Mouse (Mus musculus): ENCODE results near the gene Slc25a25. TPM values are rescaled to one million over a fixed set of nuclear protein-coding genes. Genes with fewer than 3 reads are reported as not detected.
A peak's percentile ranks its signal among the peaks of the same experiment; 100 is the strongest.

Slc25a25 gene
- polyA plus RNA-seq, 1 experiment from 2014 or later = 55.0 TPM

DNA sequence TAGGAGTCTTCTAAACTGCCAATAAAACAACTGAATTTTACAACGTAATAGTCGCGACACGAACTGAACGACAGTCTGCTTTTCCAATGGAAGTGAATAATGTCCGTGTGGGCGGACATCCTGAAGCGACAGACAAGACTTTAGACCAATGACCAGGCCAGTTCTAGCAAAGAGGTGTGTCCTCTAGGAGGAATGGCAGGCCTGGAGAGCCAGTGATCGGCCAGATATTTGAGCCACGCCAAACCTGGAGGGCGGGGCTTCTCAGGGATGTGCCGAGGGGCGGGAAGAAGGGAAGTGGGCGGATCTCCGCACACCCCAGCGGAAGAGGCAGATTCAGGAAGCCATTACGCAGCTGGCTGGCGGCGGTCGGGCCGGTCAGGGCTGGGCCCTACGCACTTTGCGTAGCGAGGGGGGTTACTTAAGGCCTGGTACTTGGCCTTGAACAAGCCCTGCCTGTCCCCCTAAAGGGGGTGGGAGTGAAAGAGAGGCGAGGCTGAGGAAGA lies 676 bp upstream of the Slc25a25 start:
- H3K4me2 ChIP-seq (ENCODE audit: low read length) = peak overlapping the region; percentile 78
- H3K4me1 ChIP-seq (ENCODE audit: control insufficient read depth, insufficient read depth, low read depth, low read length) = peaks cover 26% of the 10 kb centered on the region
- no peaks in the 10 kb centered on the region for H3K27me3 ChIP-seq (replicated peaks; ENCODE audit: control insufficient read depth, insufficient read depth, low read length)
- 0% methylated on average over 25 of the region's 25 CpGs for WGBS
- peak overlapping the region; percentile 97 for H3K27ac ChIP-seq (ENCODE audit: low read depth, low read length)
- peak overlapping the region; percentile 45; the same call in 1 of the 2 replicates for H3K9ac ChIP-seq (ENCODE audit: low read depth, low read length)
- peak overlapping the region; percentile 88 for H3K4me3 ChIP-seq (ENCODE audit: low read length)
- no peaks in the 10 kb centered on the region for H3K36me3 ChIP-seq (ENCODE audit: control insufficient read depth, insufficient read depth, low read length)
- H3K9me3 ChIP-seq (ENCODE audit: control insufficient read depth, low read length) = no peaks in the 10 kb centered on the region
- ATAC-seq = peak; percentile 97

DNA sequence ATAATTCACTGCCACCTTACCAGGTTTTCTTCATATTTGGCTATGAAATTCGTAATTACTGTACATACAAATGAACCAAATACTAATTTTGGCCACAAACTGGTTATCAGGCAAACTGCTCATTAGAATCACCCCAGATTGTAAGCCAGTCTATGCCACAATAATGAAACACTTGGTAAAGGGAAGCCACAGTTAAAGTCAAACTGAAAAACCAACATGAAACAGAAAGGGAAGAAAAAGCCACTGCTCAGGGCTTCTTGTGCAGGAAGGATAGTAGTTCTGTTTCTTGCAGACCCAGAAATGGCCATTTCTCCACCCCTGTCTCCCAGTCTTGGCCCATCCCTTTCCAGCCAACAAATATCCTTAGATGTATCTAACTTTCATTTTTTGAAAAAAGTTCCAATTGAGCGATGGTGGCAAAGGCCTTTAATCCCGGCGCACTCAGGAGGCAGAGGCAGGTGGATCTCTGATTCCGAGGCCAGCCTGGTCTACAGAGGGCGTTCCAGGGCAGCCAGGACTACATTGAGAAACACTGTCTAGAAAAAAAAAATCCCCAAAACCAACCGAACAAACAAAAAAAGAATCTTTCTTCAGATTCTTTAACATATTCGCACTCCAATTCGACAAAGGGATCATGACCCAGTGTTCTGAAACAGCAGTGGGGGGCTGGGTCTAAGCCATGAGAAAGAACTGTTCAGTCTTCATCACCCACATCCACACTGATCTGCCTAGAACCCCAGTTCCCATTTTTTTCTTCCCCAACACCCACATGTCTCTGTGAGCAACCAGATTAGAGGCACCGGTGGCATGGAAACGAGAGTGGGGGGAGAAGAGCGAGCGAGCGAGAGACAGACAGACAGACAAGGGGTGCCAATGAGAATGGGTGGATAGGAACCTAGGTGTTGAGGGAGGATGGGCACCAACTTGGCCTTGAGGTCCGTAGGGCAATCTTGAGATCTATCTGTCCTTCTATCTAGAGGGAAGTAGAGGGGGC lies 1.2 kb downstream of the Slc25a25 start, which contains the start of gene Naif1:
TSS of gene Naif1 (plus strand) at position 697 of the 994 bp plus-strand sequence.
- WGBS = 77% methylated on average over 15 of the region's 15 CpGs
- Histone ChIP-seq H3K4me2 (ENCODE audit: low read length) (peak within 1 kb of the TSS; percentile 78), H3K27me3 (replicated peaks; ENCODE audit: control insufficient read depth, insufficient read depth, low read length) (no peaks in the 10 kb centered on the region), H3K36me3 (ENCODE audit: control insufficient read depth, insufficient read depth, low read length) (no peaks in the 10 kb centered on the region), H3K4me1 (ENCODE audit: control insufficient read depth, insufficient read depth, low read depth, low read length) (peaks cover 26% of the 10 kb centered on the region), H3K9me3 (ENCODE audit: control insufficient read depth, low read length) (no peaks in the 10 kb centered on the region), H3K9ac (ENCODE audit: low read depth, low read length) (peak within 1 kb of the TSS; percentile 83), H3K27ac (ENCODE audit: low read depth, low read length) (peak within 1 kb of the TSS; percentile 89), H3K4me3 (ENCODE audit: low read length) (peak within 1 kb of the TSS; percentile 88)
- no peak for ATAC-seq

DNA sequence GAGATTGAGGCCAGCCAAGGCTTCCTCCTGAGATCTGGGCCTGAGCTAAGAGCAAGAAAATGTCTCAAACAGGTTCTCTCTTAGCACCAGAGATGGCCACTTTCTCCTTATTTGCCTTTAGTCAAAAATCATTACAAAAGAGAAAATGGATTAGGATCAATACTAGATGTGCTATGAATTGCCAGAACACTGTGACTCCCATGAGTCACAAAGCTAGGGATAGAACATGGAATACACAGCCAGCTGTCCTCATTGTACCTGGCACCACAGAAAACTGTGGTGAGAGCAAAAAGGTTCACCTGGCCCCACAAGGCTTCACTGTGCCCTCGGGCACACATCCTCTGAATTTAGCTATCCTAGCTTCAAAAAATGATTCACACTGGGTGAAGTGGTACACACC lies 2.8 kb downstream of the Slc25a25 start:
- Histone ChIP-seq H3K4me2 (ENCODE audit: low read length) (no peak overlapping the region), H3K27me3 (replicated peaks; ENCODE audit: control insufficient read depth, insufficient read depth, low read length) (no peaks in the 10 kb centered on the region), H3K4me3 (ENCODE audit: low read length) (no peak overlapping the region), H3K9me3 (ENCODE audit: control insufficient read depth, low read length) (no peaks in the 10 kb centered on the region), H3K9ac (ENCODE audit: low read depth, low read length) (no peak overlapping the region), H3K36me3 (ENCODE audit: control insufficient read depth, insufficient read depth, low read length) (no peaks in the 10 kb centered on the region), H3K27ac (ENCODE audit: low read depth, low read length) (no peak overlapping the region), H3K4me1 (ENCODE audit: control insufficient read depth, insufficient read depth, low read depth, low read length) (peaks cover 24% of the 10 kb centered on the region)
- 89% methylated on average over 1 of the region's 1 CpGs for WGBS
- no peak for ATAC-seq

DNA sequence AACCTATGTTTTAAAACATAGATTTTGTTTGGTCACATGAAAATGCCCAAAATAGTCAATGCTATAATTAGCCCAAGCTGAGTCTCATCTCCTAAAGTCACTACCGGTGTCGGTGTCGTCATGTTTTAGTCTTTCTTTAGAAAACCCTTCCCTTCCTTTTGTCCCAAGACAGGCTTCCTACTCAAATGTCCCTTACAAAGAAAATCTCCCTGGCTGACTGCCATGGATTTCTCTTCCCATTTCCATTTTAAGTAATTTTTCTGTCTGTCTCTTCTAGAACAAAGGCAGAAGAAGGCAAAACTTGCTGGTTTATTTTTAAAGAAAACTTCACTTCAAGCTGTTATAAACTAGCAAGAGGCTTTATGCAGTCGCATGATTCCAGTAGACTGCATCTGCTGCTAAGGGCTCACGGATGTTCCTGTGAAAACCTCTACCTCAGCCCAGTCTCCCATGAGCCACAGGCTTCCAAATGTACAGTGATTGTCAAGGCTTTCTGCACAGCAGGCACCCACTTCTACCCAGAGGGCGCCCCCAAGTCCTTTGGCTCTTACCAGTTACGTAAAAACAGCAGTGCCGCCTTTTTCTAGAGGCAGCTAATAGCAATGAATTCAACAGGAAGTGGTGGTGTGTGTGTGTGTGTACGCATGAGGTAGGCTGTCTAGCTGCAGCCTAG lies 3.8 kb downstream of the Slc25a25 start:
- 47% methylated on average over 9 of the region's 9 CpGs for WGBS
- H3K4me1 ChIP-seq (ENCODE audit: control insufficient read depth, insufficient read depth, low read depth, low read length) = peaks cover 17% of the 10 kb centered on the region
- no peaks in the 10 kb centered on the region for H3K36me3 ChIP-seq (ENCODE audit: control insufficient read depth, insufficient read depth, low read length)
- H3K9ac ChIP-seq (ENCODE audit: low read depth, low read length) = peak overlapping the region; percentile 45; the same call in 1 of the 2 replicates
- no peak for ATAC-seq
- no peak overlapping the region for H3K4me3 ChIP-seq (ENCODE audit: low read length)
- H3K27me3 ChIP-seq (replicated peaks; ENCODE audit: control insufficient read depth, insufficient read depth, low read length) = no peaks in the 10 kb centered on the region
- no peaks in the 10 kb centered on the region for H3K9me3 ChIP-seq (ENCODE audit: control insufficient read depth, low read length)
- H3K27ac ChIP-seq (ENCODE audit: low read depth, low read length) = peak overlapping the region; percentile 63; the same call in 1 of the 2 replicates
- peak overlapping the region; percentile 8; the same call in 1 of the 2 replicates for H3K4me2 ChIP-seq (ENCODE audit: low read length)

DNA sequence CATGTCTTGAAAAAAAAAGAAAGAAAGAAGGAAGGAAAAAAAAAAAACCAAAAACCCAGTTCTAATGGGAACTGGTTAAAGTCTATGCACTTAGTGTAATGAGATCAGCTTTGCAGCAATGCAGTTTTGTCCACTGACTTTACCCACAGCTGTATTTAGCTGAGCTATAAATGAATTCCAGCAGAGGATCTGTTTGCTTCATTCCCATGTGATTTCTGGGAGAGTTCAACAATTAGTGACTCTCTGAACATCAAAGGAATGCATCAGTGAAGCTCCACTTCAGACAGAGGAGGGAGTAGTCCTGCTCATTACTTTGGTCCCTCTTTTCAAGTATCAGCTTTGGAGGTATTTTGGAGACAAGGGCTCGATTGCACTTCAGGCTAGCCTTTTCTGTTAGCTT lies 5.7 kb downstream of the Slc25a25 start:
- Histone ChIP-seq H3K4me1 (ENCODE audit: control insufficient read depth, insufficient read depth, low read depth, low read length) (peaks cover 17% of the 10 kb centered on the region), H3K27me3 (replicated peaks; ENCODE audit: control insufficient read depth, insufficient read depth, low read length) (no peaks in the 10 kb centered on the region), H3K4me3 (ENCODE audit: low read length) (no peak overlapping the region), H3K27ac (ENCODE audit: low read depth, low read length) (no peak overlapping the region), H3K9me3 (ENCODE audit: control insufficient read depth, low read length) (no peaks in the 10 kb centered on the region), H3K4me2 (ENCODE audit: low read length) (no peak overlapping the region), H3K9ac (ENCODE audit: low read depth, low read length) (no peak overlapping the region), H3K36me3 (ENCODE audit: control insufficient read depth, insufficient read depth, low read length) (no peaks in the 10 kb centered on the region)
- no peak for ATAC-seq
- 95% methylated on average over 1 of the region's 1 CpGs for WGBS

DNA sequence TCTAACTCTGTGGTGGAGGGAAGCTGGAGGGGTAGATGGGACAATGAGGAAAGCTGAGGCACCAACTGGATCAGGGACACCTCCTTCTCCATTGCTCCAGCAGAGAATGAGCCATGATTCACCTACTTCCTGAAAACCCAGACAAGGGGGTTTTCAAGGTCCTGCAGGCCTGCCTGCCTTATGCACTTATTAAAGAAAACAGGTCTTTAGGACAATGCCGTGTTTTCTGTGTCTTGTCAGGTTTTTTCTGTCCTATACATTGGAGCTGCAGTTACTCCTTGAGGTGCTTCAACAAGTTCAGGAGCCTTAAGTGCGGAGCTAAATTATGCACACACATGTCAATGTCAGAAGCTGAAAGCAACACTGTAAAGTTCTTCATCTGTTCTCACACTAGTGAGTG lies 9.7 kb downstream of the Slc25a25 start:
- Histone ChIP-seq H3K4me3 (ENCODE audit: low read length) (no peak overlapping the region), H3K36me3 (ENCODE audit: control insufficient read depth, insufficient read depth, low read length) (no peaks in the 10 kb centered on the region), H3K27me3 (replicated peaks; ENCODE audit: control insufficient read depth, insufficient read depth, low read length) (no peaks in the 10 kb centered on the region), H3K4me1 (ENCODE audit: control insufficient read depth, insufficient read depth, low read depth, low read length) (peaks cover 12% of the 10 kb centered on the region), H3K9ac (ENCODE audit: low read depth, low read length) (no peak overlapping the region), H3K27ac (ENCODE audit: low read depth, low read length) (no peak overlapping the region), H3K4me2 (ENCODE audit: low read length) (no peak overlapping the region), H3K9me3 (ENCODE audit: control insufficient read depth, low read length) (no peaks in the 10 kb centered on the region)
- WGBS = 86% methylated on average over 2 of the region's 2 CpGs
- no peak for ATAC-seq

DNA sequence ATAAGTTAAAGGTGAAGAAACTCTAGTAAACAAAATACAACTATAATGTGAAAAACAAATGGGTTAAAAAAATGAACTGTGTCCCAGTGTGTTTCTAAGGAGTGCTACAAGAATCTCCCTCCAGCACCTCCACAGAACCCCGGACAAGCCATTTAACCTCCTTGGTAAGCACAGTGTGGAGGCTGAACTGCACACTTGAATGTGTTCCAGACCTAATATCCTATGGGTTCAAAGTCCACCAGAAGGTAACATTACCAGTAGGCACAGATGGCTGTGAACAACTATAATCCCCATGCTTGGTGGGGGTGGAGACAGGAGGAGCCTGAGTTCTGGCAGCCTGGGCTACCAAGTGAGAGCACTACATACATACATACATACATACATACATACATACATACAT lies 10.6 kb downstream of the Slc25a25 start:
- no peak overlapping the region for H3K4me3 ChIP-seq (ENCODE audit: low read length)
- 70% methylated on average over 1 of the region's 1 CpGs for WGBS
- peaks cover 12% of the 10 kb centered on the region for H3K4me1 ChIP-seq (ENCODE audit: control insufficient read depth, insufficient read depth, low read depth, low read length)
- ATAC-seq = no peak
- no peaks in the 10 kb centered on the region for H3K9me3 ChIP-seq (ENCODE audit: control insufficient read depth, low read length)
- H3K4me2 ChIP-seq (ENCODE audit: low read length) = no peak overlapping the region
- H3K27me3 ChIP-seq (replicated peaks; ENCODE audit: control insufficient read depth, insufficient read depth, low read length) = no peaks in the 10 kb centered on the region
- no peaks in the 10 kb centered on the region for H3K36me3 ChIP-seq (ENCODE audit: control insufficient read depth, insufficient read depth, low read length)
- no peak overlapping the region for H3K27ac ChIP-seq (ENCODE audit: low read depth, low read length)
- no peak overlapping the region for H3K9ac ChIP-seq (ENCODE audit: low read depth, low read length)

DNA sequence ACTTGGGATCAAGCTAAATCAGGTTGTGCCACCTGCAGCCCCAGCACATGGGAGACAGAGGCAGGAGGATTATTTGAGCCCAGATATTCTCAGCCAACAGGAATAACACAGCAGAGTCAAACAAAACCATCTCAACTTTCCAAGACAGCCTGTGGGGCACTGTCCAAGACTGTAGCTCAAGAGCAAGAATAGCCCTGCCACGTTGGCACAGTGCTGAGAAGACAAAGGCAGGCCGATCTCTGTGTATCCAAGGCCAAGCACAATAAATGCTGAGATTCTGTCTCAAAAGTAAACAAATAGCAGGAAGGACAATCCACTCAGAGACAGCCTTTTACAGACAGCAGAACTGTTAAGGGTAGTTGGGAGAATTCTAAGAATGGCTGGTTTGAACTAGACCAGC lies 11.1 kb downstream of the Slc25a25 start:
- Histone ChIP-seq H3K4me1 (ENCODE audit: control insufficient read depth, insufficient read depth, low read depth, low read length) (peaks cover 12% of the 10 kb centered on the region), H3K27ac (ENCODE audit: low read depth, low read length) (peak overlapping the region; percentile 19; the same call in 1 of the 2 replicates), H3K4me2 (ENCODE audit: low read length) (no peak overlapping the region), H3K9ac (ENCODE audit: low read depth, low read length) (no peak overlapping the region), H3K4me3 (ENCODE audit: low read length) (no peak overlapping the region), H3K27me3 (replicated peaks; ENCODE audit: control insufficient read depth, insufficient read depth, low read length) (no peaks in the 10 kb centered on the region), H3K36me3 (ENCODE audit: control insufficient read depth, insufficient read depth, low read length) (no peaks in the 10 kb centered on the region), H3K9me3 (ENCODE audit: control insufficient read depth, low read length) (no peaks in the 10 kb centered on the region)
- no peak for ATAC-seq
- WGBS = 41% methylated on average over 2 of the region's 2 CpGs

DNA sequence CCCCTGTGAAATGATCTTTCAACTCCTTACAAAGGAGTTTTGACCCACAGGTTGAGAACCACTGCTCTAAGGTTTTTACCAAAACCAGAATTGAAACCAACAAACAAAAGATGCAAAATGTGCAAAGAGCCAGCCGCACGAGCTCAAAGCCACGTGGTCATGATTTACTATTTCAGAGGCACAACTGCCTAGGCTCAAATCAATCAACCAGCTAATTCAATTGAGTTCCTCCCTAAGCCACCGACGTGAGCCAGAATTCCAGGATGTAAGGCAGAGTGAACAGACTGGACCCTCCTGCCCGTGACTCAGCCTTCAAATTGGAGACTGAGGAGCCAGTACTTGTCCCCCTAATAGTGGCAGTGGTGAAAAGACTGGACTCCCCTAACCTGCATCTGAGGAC lies 12.1 kb downstream of the Slc25a25 start:
- Histone ChIP-seq H3K4me3 (ENCODE audit: low read length) (no peak overlapping the region), H3K9ac (ENCODE audit: low read depth, low read length) (no peak overlapping the region), H3K36me3 (ENCODE audit: control insufficient read depth, insufficient read depth, low read length) (no peaks in the 10 kb centered on the region), H3K4me1 (ENCODE audit: control insufficient read depth, insufficient read depth, low read depth, low read length) (peaks cover 12% of the 10 kb centered on the region), H3K9me3 (ENCODE audit: control insufficient read depth, low read length) (no peaks in the 10 kb centered on the region), H3K27me3 (replicated peaks; ENCODE audit: control insufficient read depth, insufficient read depth, low read length) (no peaks in the 10 kb centered on the region), H3K27ac (ENCODE audit: low read depth, low read length) (no peak overlapping the region; the same call in 1 of the 2 replicates), H3K4me2 (ENCODE audit: low read length) (no peak overlapping the region)
- no peak for ATAC-seq
- WGBS = 27% methylated on average over 6 of the region's 6 CpGs

Data from hindbrain, embryonic 16.5 days (tissue).